Mouse (Mus musculus) A20 (cell line): ENCODE measurements around the gene Acan.
A peak's percentile ranks its signal among the peaks of the same experiment; 100 is the strongest.

Experiments
- DNase-seq: peaks from one replicate; pipeline ENCODE4 v3.0.0-alpha.2; 2011; ENCODE audit warnings: low read depth, low spot score

Acan gene

GRCm38 (mm10) chr7:79053383-79053889, at the start of gene Acan:
TSS of gene Acan (plus strand) at chr7:79053483.
- no peak for DNase-seq

GRCm38 (mm10) chr7:79021293-79021905, 31.9 kb upstream of the Acan start:
- DNase-seq: no peak

- no peak for DNase-seq
Measured at GRCm38 (mm10) chr7:79029138-79029537, 24.1 kb upstream of the Acan start.

- DNase-seq: no peak
Measured at GRCm38 (mm10) chr7:79033745-79034144, 19.5 kb upstream of the Acan start.

DNA sequence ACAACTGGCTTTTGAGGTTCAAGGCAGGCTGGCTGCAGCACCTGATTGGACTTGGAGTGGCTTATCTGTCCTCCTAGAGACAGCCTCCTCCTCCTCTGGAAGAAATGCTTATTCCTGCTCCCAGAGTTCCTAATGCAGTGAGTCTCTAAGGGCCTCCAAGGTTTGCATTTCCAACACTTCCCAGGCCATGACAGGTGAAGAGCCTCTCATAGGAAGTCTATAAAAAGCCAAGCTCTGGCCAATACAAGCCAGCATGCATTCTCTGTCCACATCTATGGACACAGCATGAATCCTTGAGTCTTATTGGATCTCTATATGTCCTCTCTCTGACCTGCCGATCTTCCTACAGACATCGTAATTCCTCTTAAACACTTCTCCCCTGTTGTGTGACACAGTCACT, 18.8 kb upstream of the Acan start:
- DNase-seq: no peak

GRCm38 (mm10) chr7:79052081-79052480, 1.2 kb upstream of the Acan start:
- no peak for DNase-seq

DNA sequence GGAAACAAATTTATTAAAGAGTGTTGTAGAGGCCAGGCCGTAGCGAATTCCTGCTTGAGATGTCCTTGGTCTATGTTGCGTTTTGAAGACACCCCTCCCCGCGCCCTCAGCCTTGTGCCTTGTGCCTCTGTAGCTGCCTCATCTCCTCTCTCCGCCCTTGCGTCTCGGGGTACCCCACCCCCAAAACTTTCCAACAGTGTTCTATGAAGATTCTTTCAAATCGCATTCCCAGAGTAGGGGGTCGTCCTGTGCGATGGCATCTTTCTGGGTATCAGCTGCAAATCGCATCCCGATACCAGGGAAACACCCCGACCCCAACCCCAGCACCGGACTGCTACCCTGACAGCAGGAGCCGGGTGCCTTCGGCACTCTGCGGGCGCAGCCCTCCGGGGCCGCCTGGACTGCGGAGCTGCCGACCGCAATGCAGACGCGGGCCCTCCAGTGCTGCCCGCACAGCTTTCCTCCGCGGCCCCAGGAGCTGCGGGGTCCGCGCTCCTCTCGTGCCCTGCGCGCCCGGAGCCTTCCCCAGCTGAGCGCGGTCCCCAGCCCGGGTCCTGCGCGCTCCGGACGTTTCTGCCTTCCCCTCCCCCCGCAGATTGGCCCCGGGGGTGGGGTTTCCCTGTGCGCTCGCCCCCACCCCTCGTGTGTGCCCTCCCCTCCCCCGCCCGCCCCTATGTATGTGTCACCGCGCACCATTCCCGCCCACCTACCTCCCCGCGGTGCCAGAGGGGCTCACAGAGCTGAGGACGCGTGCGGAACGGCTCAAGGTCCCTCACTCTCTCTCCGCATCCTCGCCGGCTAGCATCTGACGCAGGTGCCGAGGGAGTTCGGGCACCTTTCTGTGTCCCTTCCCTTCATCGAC, 531 bp upstream of the Acan start:
- DNase-seq: no peak

GRCm38 (mm10) chr7:79054111-79054510, 828 bp downstream of the Acan start:
- no peak for DNase-seq

- DNase-seq: peak; percentile 24
Measured at GRCm38 (mm10) chr7:79058546-79058945, 5.3 kb downstream of the Acan start.

DNA sequence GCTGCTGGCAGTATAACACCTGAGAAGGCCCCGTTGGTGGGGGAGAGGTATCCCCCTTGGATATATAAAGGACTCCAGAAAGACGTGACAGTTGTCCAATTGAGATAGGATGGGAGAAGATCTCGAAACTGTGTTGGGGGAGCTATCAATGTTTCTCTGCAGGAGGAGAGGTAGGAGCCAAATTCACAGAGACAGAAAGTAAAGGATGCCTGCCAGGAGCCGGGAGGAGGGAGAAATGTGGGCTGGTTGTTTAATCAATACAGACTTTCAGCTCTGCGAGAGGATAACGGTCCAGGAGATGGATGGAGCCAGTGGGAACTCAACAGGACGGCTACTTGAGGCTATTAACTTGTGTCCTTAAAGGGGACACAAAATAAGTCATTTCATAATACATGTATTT, 14.2 kb downstream of the Acan start:
- no peak for DNase-seq

DNA sequence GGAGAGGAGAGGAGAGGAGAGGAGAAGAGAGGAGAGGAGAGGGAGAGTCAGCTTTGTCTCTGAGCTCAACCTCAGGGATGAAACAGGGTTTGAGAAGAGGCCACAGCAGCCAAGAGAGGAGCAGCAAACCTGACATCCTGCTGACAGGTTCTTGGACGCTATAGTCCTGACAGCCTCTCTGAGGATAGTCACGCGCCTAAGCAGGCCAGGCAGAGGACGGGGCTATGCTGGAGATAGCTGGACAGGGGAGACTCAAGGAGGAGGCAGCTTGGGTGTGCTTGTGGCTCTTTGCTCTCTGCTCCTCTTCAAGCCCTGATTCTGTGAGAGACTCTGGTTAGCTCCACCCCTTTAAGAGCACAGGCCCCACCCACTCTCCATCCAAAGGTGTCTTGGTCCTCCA, 14.9 kb downstream of the Acan start:
- no peak for DNase-seq

GRCm38 (mm10) chr7:79079212-79079611, 25.9 kb downstream of the Acan start:
- DNase-seq: no peak

DNA sequence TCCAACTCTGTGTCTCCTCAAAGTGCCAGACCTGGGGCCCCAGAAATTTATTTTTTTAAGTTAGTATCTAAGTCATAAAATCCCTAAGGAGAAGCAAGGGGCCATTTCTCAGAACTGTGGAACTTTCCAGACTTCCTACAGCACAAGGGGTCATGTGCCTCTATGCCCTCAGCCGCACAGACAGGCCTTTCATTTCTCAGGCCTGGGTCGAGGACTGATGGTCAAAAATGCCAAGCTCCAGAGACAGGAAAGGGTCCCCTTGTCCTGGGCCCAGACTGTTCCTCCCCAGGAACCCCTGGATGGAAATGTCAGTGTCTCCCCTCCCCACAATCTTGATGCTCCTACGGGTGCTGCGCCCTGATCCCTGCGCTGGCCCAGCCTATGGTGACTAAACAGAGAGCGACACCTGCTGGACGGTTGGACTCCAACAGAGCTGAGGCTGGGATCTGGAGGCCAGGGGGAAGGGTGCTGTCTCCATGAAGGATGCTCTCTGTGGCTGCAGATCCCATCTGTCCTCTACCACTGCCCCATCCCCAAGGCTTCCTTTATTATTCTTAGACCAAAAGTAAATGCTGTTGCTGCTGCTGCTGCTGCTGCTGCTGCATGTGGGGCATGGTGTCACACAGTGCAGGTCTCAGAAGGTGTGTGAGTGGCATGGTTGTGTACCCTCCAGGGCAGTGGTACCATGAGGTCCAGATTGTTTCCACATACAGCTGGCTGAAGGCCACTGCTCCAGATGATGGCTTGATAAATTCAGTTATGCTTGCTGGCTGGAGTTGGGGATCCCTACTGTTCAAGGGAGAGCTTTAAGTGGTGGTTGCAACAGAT, 27.5 kb downstream of the Acan start:
- peak; percentile 50 for DNase-seq

GRCm38 (mm10) chr7:79089111-79089510, 35.8 kb downstream of the Acan start:
- peak; percentile 12 for DNase-seq

GRCm38 (mm10) chr7:79096492-79096891, 43.2 kb downstream of the Acan start:
- peak; percentile 4 for DNase-seq

DNA sequence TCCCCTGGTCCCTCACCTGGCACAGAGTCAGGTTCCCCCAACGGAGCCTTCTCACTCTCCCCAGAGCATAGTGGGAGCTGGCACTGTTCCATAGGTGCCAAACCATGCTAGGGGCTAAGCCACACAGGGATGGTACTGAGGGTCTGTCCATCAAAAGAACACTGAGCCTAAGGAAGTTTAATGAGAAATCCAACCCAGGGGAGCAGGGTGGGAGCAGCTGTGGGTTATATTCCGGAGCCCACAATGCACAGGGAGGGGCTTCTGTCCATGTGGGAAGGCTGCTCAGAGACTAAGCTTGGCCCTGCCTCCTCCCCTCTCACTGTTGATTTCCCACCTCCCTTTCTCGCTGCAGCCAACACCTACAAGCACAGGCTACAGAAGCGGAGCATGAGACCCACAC, 60.6 kb downstream of the Acan start:
- DNase-seq: no peak

- DNase-seq: no peak
Measured at GRCm38 (mm10) chr7:79123465-79123864, 70.2 kb downstream of the Acan start.

GRCm38 (mm10) chr7:79129883-79130282, 76.6 kb downstream of the Acan start:
- DNase-seq: no peak

DNA sequence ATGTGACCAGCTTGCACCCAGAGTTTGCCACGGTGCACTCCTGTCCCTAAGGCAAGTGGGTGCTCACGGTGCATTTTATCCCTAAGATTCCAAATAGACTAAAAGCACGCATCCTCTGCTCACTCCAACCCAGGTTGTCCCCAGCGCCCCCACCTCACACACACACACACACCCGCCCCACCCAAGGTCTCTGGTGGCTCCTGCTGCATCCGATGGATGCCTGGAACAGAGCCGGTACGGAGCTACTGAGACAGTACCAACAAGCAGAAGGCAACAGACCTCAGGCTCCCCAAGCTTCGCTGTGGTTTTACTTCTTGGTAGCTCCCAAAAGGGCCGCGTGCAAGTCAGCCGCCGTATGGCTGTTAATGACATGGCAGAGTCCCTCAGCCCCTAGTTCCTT, 77.1 kb downstream of the Acan start:
- DNase-seq: no peak

DNA sequence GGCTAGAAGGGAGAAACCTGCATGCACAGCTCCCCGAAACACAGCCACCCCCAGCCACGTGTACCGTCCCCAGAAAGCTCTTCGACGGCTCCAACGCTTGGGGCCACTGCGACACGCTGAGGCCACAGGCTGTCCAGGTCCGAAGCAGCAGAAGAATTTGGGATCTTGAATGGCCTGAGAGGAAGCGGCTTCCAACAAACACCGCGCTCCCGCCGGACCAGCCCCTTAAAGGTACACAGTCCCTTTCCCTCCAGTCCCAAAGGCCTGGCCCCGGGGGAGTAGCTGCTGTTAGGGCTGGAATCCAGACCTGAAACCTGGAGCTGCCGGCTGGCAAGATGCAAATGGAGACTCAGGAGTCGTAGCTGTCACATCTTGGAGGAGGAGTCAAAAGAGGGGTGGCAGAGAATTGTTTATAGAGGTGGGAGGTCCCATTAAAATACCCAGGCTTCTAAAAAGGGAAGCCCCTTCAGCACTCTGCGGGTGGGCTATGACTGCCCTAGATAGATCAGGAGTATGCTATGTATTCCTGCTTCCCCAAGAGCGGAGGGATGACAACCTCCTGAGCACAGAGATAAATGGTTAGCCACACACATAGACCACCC, 77.7 kb downstream of the Acan start, which contains the start of gene Hapln3:
Gene Hapln3 (minus strand): TSS at position 176 of the 602 bp plus-strand sequence.
- DNase-seq: no peak

GRCm38 (mm10) chr7:79133391-79133790, 80.1 kb downstream of the Acan start:
- DNase-seq: no peak
